Mouse (Mus musculus) frontal cortex, postnatal 10 days (tissue): ENCODE data around the gene Ap1b1.
"Not testable (repeated sequence)": the region's sequence is repeated elsewhere in the genome, so short reads cannot be mapped to it uniquely, and the experiment has no call there.

Source experiments
- DNase-seq, 2 experiments: peaks; one replicate each; pipeline ENCODE4 v3.0.0; 2022; ENCODE audit warnings: low spot score in 2 of 2, mixed read lengths in 1 of 2

The Ap1b1 gene

DNA sequence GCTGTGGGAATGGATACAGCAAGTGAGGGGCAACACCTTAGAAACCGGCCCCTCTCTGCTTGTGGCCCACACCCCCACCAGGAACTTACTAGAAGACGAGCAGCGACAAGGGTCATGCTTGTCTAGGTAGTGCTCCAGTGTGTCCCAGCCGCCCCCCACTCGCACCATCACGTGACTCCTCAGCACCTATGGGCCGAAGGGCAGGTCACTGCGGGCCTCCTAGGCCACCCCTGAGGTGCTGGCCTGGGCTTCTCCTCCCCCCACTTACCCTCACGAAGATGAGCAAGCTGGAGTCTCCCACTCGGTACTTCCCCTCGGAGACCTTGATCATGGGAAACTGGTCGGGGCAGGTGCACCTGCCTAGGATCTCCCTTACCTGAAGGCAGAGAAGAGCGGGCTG lies 75.7 kb downstream of the Ap1b1 start:
- peak in 1 of 2 experiments; percentile 53 for DNase-seq

DNA sequence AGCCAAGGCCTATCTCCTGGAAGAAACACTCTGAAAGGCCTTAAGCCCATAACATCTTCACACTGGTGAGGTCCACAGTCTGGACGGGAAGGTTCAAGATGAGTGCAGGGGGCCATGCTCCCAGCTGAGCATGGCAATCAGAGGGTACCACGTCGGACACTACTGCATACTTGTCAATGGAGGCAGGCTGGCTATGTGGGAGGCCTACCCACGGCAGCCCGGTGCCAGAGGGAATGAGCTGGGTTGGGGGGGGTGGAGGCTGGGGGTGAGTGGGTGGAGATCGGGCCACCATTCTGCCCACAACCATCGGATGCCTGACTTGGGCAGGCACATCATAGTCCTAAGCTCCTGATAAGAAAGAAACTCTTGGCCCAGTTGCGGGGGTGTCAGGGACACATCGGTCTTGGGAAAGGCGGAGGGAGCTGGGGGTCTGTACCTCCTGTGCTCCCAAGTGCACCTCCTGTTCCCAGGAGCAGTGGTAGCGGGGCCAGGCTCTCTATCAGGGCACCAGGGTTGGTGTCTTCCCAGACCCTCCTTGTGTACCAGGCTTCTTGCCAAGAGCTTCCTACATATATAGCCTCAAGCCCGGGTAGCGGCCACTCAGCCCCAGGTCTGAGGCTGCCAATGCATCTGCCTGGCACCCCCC lies 76.4 kb downstream of the Ap1b1 start:
- DNase-seq, result no peak

DNA sequence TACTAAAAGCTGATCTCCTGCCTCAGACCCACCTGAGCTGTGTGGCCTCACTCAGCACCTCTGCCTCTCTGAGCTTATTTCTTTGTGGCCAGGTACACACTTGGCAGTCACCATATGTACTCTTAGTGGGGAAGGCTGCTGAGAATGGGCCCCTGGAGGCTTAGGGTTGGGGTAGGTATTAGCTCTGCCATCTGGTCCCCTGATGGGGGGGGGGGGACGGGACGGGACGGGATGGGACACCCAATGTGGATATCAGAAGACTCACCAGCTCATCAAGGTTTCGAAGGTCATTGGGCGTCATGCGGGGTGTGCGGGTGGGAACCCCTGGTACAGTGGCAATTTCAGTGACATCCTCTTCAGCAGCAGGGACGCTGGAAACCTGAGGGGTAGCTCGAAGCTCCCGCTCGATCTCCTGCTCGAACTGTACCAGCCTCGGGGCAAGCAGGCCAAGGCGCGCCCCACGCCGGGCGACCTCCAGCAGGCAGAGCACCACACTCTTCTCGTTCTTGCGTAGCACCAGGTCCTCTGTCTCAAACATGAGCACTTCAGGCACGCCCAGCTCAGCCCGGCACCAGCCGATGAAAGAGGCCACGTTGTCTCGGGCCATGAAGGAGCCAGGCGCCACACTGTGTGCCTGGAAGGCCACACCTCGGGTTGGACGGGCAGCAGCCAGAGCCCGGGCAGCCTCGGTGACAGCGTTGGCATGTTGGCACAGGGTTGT lies 77.1 kb downstream of the Ap1b1 start:
- no peak for DNase-seq

DNA sequence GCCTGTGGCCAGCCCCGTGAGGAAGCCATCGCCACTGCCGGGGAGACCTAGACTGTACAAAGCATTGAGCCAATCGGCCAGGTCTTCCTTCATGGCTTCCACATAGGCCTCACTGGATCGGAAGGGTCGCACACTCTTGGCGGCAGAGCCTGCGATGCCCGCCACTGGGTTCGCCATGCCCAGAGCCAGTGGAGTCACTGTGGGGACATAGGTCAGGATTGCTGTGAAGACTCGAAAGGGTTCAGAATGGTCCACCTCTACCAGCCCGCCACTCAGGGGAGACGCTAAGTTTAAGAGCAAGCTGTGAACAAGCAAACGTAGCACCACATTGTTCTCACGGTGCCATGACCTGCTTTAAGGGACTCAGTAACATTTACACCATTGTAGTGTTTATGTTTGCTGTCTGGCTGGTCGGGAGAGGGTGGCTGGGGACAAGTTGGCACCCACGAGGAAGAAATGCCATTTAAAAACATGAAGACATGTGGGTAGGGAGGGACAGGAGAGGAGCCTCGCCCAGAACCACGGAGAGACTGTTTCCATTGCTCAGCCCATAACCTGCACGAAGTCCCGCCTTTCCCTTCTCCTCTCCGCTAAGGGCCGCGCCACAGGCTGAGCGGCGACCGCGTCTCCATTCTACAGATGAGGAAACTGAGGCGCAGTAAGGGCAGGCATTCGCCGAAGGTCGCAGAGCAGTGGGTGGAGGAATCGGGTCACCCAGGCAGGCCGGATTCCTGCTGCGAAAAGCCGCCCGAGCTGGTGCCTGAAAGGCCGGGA lies 77.8 kb downstream of the Ap1b1 start:
- DNase-seq, result no peak

DNA sequence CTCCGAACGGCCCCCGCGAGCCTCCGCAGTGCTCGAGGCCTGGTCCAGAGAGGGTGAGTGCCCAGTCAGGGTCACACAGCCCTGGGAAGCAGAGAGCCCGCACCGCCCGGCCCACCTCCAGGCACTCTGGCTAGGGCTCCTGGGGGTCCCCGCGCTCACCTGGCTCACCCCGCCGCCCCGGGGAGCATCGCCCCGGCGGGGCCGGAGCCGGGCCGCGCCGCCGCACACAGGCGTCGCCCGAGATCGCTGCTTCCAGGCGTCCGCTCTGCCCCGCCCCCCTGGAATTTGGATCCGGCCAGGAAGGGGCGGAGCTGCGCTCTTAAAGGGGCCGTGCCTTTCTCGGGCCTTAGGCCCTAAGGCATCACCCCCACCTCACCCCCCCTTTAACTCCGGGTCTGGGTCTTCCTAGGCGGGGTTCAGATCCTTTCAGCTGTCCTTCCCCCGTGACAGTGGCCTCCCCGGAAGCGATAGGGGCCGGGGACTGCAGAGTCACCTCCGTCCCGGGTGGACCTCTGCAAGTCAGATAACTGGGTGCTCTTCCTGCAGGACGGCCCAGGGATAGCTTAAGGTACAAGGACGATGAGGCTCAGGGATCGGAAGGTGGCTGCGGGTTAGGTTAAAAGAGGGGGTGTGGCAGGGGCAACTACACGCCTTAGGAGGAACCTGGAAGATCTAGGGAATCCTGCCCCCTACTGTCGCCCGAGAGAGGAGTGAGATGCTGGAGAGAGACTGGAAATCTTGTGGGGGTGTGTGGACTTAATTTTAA lies 78.6 kb downstream of the Ap1b1 start, which contains the start of gene Gas2l1:
Gene Gas2l1, minus strand, starts transcription at position 272 of the 766 bp plus-strand sequence.
- peak; percentile 74 to 85 for DNase-seq

DNA sequence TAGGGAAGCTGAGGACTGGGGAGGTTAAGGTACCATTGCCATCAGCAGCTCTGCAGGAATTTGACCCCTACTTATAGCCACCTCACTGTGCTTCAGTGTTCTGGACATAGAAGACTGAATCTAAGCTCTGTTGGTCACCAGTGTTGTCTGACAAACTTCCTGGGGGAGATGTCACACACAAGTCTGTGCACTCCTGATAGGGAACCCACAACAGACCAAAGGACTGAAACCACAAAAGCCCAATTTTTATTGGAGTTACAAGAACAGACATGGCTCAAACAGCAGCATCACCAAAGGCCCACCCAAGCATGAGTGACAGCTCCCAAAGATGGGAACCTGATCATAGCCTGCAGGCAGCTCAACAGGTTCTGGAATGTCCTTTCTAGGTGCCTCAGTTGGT lies 80.4 kb downstream of the Ap1b1 start:
- DNase-seq, result no peak

DNA sequence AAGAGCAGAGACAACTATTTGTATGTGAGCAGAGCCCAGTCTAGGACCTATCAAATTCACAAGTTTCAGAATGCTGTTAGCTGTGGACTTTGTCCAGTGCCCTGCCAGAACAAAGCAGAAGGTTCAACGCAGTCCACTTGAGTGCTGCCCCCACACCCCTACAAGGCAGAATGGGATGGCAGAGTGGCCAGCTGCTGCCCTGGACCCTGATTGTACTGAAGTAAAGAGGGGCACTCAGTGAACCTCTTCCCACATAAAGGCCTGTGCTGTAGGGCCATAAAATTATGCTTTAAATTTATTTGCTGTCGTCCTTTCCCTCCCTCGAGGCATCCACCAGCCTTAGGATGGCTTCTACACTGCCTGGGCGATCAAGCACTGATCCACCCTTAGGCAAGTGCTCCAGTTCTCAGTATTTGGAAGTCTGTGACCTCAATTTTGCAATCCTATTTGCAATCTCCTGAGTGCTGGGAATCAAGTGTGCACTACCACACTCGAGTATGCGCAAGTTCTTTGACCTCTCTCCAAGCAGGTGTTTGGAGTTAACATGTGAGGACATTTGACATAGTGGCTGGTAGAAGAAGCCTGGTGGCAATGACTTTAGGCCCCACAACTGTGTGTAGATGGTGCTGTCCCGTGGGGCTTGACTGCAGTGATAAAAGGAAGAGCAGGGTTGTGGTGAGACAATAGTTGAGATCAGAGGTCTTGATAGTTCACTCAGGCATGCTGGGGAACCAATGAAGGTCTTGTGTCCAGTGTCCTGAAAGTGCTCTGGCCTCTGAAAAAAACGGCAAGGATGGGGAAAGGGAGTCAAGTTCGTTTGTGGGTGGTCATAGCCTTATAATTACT lies 81.7 kb downstream of the Ap1b1 start:
- no peak for DNase-seq

DNA sequence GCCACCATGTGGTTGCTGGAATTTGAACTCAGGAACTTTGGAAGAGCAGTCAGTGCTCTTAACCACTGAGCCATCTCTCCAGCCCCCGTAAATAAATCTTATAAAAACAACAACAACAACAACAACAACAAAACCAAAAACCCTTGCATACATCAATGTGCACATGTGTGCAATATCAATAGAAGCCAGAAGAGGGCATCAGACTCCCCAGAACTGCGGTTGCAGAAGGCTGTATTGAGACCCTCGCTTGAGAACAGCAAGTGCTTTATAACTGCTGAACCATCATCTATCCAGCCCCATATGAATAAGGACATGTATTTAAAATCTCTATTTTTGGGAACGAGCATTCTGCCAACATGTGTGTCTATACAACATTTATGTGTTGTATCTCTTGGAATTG lies 88.3 kb downstream of the Ap1b1 start:
- no peak for DNase-seq

DNA sequence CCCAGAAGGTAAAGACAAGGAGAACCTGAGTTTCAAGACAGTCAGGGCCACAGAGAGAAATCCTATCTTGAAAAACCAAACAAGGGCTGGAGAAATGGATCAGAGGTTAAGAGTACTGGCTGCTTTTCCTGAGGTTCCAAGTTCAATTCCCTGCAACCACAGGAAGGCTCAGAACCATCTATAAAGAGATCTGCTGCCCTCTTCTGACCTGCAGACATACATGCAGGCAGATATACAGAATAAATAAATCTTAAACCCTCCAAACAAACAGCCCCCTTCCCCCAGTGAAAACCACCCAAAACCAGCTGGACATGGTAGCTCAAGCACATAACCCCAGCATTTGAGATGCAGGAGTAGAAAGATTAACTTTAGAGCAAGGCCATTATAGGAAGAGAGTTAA lies 89.1 kb downstream of the Ap1b1 start:
- no peak for DNase-seq

DNA sequence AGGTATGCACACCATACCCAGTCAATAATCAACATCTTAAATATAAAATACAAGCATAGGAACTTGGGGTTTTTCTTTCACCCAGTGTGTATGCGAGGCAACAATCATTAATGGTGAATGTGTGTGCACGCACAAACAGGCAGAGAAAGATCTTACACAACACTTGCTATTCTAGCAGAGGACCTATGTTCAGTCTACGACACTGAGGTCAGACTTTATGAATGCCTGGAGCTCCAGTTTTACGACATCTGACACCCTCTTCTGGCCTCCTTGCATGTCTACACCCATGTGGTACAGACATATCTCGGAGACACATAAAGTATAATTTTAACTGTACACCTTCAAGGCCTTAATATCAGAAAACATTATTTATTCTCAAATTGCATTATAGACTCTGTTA lies 90.2 kb downstream of the Ap1b1 start:
- DNase-seq, result not testable (repeated sequence)

DNA sequence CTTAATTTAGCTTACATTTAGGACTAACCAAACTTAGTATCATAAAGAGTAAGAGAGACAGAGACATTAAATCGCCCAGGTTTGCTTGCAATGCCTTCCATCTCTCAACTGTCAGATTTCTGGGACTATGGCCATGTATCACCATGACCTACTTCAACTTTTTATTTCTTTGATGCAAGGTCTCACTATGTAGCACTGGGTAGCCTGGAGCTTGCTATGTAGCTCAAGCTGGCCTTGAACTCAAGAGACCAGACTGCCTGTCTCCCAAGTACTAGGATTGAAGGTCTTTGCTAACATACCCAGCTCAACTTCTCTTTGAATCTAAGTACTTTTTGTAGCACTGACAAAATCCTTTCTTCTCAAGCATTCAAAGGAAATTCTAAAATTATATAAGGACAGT lies 102.5 kb downstream of the Ap1b1 start:
- DNase-seq, result no peak

DNA sequence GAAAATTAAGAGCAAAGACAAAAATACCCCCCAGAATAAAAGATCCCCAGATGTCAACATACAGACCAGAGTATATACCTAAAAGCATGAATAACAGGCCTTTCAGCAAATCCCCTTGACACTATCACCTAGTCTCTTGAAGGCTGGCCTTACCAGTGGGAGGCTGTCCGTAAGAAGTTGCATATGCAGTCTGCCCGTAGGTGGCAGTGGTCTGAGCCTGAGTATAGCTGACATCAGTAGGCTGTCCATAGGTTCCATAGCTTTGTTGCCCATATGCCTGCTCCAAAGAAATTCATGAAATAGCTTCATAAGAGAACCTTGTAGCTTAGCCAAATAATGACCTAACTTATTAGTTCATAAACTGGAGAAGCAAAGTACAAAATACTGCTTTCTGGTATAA lies 105.1 kb downstream of the Ap1b1 start:
- no peak for DNase-seq
